Mouse (Mus musculus) embryonic facial prominence, embryonic 14.5 days (tissue): Measurements from ENCODE around the gene Zmym4. TPM values are rescaled to one million over a fixed set of nuclear protein-coding genes. Genes with fewer than 3 reads are reported as not detected.
"Not testable (repeated sequence)": the region's sequence is repeated elsewhere in the genome, so short reads cannot be mapped to it uniquely, and the experiment has no call there.

ENCODE experiments used
- ATAC-seq: fragments of 200-750 bp; cut with Nextera tagmentation; 2 replicates; pipeline ENCODE4 v1.8.0; 2017; ENCODE audit warnings: low read depth, moderate number of reproducible peaks, moderate TSS enrichment
- DNase-seq: peaks from one replicate; pipeline ENCODE4 v3.0.0-alpha.2; 2015; ENCODE audit warnings: low spot score
- H3K27ac ChIP-seq: fragments of 300-500 bp; sonication (generic); replicated peaks from 2 replicates; pipeline ENCODE4 v1.5.1; 2014; ENCODE audit warnings: low read depth, mild to moderate bottlenecking, low read length, moderate library complexity
- H3K27me3 ChIP-seq: fragments of 300-500 bp; sonication (generic); replicated peaks from 2 replicates; pipeline ENCODE4 v1.6.1; 2014; ENCODE audit warnings: low read length; ENCODE audit not compliant: control insufficient read depth, insufficient read depth
- H3K36me3 ChIP-seq: fragments of 300-500 bp; sonication (generic); 2 replicates; pipeline ENCODE4 v1.6.1; 2014; ENCODE audit warnings: low read length, mixed read lengths; ENCODE audit not compliant: control insufficient read depth, insufficient read depth
- H3K4me1 ChIP-seq: fragments of 300-500 bp; sonication (generic); 2 replicates; pipeline ENCODE4 v1.6.1; 2014; ENCODE audit warnings: antibody characterized with exemption, low read length; ENCODE audit not compliant: control insufficient read depth, insufficient read depth
- H3K4me2 ChIP-seq: fragments of 300-500 bp; sonication (generic); 2 replicates; pipeline ENCODE4 v1.6.1; 2014; ENCODE audit warnings: low read depth, mild to moderate bottlenecking, low read length, moderate library complexity, mixed read lengths
- H3K4me3 ChIP-seq: fragments of 300-500 bp; sonication (generic); 2 replicates; pipeline ENCODE4 v1.5.1; 2014; ENCODE audit warnings: low read depth, mild to moderate bottlenecking, low read length
- H3K9ac ChIP-seq: fragments of 300-500 bp; sonication (generic); 2 replicates; pipeline ENCODE4 v1.6.1; 2014; ENCODE audit warnings: low read depth, mild to moderate bottlenecking, low read length, moderate library complexity, mixed read lengths
- H3K9me3 ChIP-seq: fragments of 300-500 bp; sonication (generic); 2 replicates; pipeline ENCODE4 v1.6.1; 2016; ENCODE audit warnings: low read length; ENCODE audit not compliant: control insufficient read depth
- WGBS: fragments of 180-500 bp; shearing (Covaris S2); extraction: QIAGEN DNeasy Blood & Tissue Kit; methylation state at CpG from one replicate; pipeline ENCODE4 v1.1.7; 2014; 5-methylcytosine and 5-hydroxymethylcytosine counted together
- polyA plus RNA-seq: library from polyadenylated mRNA; unstranded; fragments of >200 nt; fragmentation: Nextera tagmentation; extraction: Ambion mirVana; gene quantifications from 2 replicates; pipeline ENCODE4 v1.2.1, GENCODE M21; 2014

Gene Zmym4
- polyA plus RNA-seq, 1 experiment from 2014 or later: 20.9 TPM

DNA sequence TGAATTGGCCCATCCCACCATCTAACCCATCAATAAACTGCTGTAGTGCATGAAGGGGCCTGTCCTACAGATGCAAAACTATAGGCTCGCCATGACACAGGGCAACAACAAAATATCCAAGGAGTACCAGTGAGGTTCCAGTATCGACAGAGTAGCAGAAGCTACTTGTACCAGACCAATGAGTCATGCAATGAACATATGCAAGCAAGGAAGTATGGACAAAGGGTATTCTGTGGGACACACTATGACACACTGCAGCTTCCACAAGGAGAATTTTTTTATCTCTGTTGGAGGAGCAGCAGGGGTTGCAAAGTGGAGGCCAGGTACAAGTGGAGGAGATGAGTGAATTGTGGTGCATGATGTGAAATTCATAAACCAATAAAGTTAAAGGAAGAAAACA, 9.7 kb downstream of the Zmym4 start:
- Histone ChIP-seq H3K4me1 (no peaks in the 10 kb centered on the region), H3K36me3 (no peaks in the 10 kb centered on the region), H3K27ac (no peak overlapping the region), H3K9ac (no peak overlapping the region), H3K4me3 (no peak overlapping the region), H3K27me3 (no peaks in the 10 kb centered on the region), H3K4me2 (no peak overlapping the region), H3K9me3 (no peaks in the 10 kb centered on the region)
- WGBS: 91% methylated on average over 2 of the region's 2 CpGs
- ATAC-seq (no peak), DNase-seq (no peak)

DNA sequence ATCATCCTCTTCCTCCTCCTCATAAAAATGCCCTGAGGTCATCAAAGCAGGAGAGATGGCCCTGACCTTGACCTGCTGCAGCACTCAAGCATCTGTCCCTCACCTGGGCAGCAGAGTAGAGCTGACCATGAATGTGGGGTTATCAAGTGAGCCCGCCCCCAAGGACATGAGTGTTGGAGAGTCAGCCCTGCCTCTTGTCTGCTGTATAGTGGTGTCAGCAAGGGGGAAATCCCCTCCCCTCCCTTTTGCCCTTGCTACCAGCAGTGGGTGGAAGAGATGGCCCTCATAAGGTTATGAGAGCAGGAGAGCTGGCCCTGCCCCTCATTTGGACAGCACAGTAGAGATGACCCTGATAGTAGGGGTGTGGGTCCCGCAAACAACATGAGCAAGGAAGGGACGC, 10.5 kb downstream of the Zmym4 start:
- no peaks in the 10 kb centered on the region for H3K27me3 ChIP-seq

DNA sequence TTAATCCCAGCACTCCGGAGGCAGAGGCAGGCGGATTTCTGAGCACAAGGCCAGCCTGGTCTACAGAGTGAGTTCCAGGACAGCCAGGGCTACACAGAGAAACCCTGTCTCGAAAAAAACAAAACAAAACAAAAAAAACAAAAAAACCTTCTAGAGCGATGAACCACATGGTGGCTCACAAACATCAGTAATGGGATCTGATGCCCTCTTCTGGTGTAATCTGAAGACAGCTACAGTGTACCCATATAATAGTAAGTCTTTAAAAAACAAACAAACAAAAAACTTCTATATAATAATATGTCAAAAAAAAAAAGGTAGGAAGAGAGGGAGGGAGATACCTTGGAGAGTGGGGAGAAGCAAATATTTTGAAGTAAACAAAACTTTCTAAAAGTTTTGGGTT, 17.1 kb downstream of the Zmym4 start:
- ATAC-seq, H3K4me2 ChIP-seq, H3K27ac ChIP-seq, H3K27me3 ChIP-seq, H3K9ac ChIP-seq, DNase-seq, H3K4me1 ChIP-seq, H3K4me3 ChIP-seq, H3K9me3 ChIP-seq: not testable (repeated sequence)
- H3K36me3 ChIP-seq: peaks cover 14% of the 10 kb centered on the region
- WGBS: 85% methylated on average over 4 of the region's 4 CpGs

More for the DNA sequence above, 10.5 kb downstream of the Zmym4 start:
- WGBS: 91% methylated on average over 1 of the region's 3 CpGs
- Histone ChIP-seq H3K4me3 (no peak overlapping the region), H3K27ac (no peak overlapping the region), H3K4me1 (no peaks in the 10 kb centered on the region), H3K9me3 (no peaks in the 10 kb centered on the region), H3K4me2 (no peak overlapping the region), H3K36me3 (no peaks in the 10 kb centered on the region), H3K9ac (no peak overlapping the region)
- ATAC-seq (no peak), DNase-seq (no peak)

DNA sequence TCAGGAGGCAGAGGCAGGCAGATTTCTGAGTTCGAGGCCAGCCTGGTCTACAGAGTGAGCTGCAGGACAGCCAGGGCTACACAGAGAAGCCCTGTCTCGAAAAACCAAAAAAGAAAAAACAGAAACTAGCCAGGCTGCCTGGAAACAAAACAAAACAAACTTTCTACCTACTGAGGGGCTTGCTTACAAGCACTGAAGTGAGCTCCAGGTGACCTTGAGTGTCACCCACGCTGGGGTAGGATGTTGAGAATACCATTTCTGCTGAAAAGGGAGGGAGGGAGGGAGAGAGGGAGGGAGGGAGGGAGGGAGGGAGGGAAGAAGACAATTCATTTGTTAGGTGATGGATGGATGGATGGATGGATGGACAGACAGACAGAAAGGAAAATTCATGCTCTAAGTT, 24.5 kb downstream of the Zmym4 start:
- no peak overlapping the region for H3K4me2 ChIP-seq
- H3K27ac ChIP-seq: no peak overlapping the region
- H3K9me3 ChIP-seq: no peaks in the 10 kb centered on the region
- DNase-seq (no peak), ATAC-seq (no peak)
- H3K36me3 ChIP-seq: peaks cover 45% of the 10 kb centered on the region
- no peaks in the 10 kb centered on the region for H3K27me3 ChIP-seq
- no peaks in the 10 kb centered on the region for H3K4me1 ChIP-seq
- 97% methylated on average over 3 of the region's 3 CpGs for WGBS
- no peak overlapping the region for H3K9ac ChIP-seq
- no peak overlapping the region for H3K4me3 ChIP-seq

DNA sequence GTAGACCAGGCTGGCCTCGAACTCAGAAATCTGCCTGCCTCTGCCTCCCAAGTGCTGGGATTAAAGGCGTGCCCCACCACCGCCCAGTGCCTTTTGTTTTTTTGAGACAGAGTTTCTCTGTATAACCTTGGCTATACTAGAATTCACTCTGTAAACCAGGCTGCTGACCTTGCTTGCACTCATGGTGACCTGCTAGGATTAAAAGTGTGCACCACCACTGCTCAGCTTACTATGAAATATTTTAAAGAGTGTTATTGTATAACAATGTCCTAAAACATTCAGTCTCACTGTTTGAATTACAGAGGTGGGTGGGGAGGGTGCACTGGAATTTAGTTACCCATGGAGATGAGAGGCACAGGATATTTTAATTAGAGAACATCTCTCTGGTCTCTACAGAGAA, 25.1 kb downstream of the Zmym4 start:
- no peak overlapping the region for H3K9ac ChIP-seq
- H3K4me2 ChIP-seq: no peak overlapping the region
- DNase-seq: no peak
- H3K27ac ChIP-seq: no peak overlapping the region
- no peak overlapping the region for H3K4me3 ChIP-seq
- no peaks in the 10 kb centered on the region for H3K4me1 ChIP-seq
- ATAC-seq: no peak
- WGBS: 97% methylated on average over 3 of the region's 3 CpGs
- no peaks in the 10 kb centered on the region for H3K9me3 ChIP-seq
- peaks cover 50% of the 10 kb centered on the region for H3K36me3 ChIP-seq
- no peaks in the 10 kb centered on the region for H3K27me3 ChIP-seq

DNA sequence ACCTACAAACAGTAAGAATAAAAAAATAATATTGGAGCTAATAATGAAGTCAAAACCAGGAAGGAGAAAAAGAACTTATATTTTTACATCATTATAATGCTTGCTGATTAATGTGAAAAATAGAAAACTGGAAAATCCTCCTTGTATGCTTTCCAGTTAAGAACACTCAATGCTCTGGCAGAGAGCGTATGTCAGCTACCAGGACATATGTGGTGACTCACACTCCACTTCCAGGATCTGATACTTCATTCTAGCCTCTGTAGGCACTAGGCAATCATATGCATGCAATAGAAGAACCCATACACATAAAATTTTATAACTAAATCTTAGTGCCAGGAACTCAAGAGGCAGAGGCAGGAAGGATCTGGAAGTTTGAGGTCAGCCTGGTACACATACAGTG, 40.2 kb downstream of the Zmym4 start:
- DNase-seq (no peak), ATAC-seq (no peak)
- Histone ChIP-seq H3K4me1 (no peaks in the 10 kb centered on the region), H3K27me3 (no peaks in the 10 kb centered on the region), H3K9me3 (no peaks in the 10 kb centered on the region), H3K36me3 (peaks cover 19% of the 10 kb centered on the region), H3K4me2 (no peak overlapping the region), H3K4me3 (no peak overlapping the region), H3K27ac (no peak overlapping the region), H3K9ac (no peak overlapping the region)
- 84% methylated on average over 1 of the region's 1 CpGs for WGBS

DNA sequence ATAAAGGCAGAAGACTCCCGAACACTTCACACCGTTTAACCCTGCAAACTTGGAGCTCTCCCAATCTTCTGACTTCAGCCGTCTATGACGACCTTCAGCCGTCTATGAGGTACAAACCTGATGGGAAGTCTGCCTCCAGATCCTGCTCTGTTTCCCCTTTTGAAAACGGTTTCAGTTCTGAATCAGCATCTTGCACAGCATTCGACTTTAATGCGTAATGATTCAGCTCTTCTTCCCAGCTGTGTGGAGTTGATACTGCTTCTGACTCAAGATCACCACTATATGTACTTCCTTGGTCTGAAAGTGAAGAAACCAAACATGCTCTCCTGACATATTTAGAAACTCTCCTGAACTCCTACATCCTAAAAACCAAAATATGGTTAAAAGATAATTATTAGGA, 78.1 kb downstream of the Zmym4 start:
- ATAC-seq (no peak), DNase-seq (no peak)
- no peaks in the 10 kb centered on the region for H3K9me3 ChIP-seq
- H3K4me2 ChIP-seq: no peak overlapping the region
- WGBS: 94% methylated on average over 8 of the region's 8 CpGs
- peaks cover 68% of the 10 kb centered on the region for H3K36me3 ChIP-seq
- H3K9ac ChIP-seq: no peak overlapping the region
- no peaks in the 10 kb centered on the region for H3K27me3 ChIP-seq
- no peaks in the 10 kb centered on the region for H3K4me1 ChIP-seq
- H3K4me3 ChIP-seq: no peak overlapping the region
- H3K27ac ChIP-seq: no peak overlapping the region

DNA sequence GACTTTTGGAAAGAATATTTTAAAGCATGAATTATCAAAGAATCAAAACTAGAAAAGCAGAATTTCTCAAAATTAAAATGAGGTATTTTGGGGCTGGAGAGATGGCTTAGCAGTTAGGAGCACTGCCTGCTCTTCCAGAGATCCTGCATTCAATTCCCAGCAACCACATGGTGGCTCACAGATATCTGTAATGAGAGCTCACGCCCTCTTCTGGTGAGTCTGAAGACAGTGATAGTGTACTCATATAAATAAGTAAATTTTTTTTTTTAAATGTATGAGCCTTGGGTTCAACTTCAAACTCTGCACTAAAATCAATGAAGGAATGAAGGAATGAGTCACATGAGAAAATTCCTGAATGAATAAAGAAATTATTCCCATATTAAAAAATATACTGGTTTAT, 82.0 kb downstream of the Zmym4 start:
- Histone ChIP-seq H3K9ac (no peak overlapping the region), H3K36me3 (peaks cover 67% of the 10 kb centered on the region), H3K4me2 (no peak overlapping the region), H3K4me3 (no peak overlapping the region), H3K9me3 (no peaks in the 10 kb centered on the region), H3K4me1 (no peaks in the 10 kb centered on the region), H3K27me3 (no peaks in the 10 kb centered on the region), H3K27ac (no peak overlapping the region)
- WGBS: 47% methylated on average over 1 of the region's 1 CpGs
- ATAC-seq: no peak
- peak; percentile 12 for DNase-seq

DNA sequence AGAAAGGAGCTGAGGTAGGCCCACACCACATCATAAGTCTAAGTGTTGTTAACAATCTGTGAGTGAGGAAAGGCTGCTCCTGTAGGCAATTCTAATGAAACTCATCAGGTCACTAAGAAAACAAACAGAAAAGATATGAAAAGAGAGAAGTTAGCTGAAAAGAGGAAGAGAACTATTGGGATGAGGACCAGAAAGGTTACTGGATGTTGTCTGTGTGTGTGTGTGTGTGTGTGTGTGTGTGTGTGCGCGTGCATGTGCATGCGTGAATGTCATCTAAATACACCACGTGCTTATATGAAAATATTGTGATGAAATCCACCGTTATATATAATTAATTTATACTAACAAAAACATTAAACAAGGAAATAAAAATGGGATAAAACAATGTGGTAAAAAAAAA, 84.3 kb downstream of the Zmym4 start:
- DNase-seq: no peak
- Histone ChIP-seq H3K4me1 (no peaks in the 10 kb centered on the region), H3K4me2 (no peak overlapping the region), H3K9me3 (no peaks in the 10 kb centered on the region), H3K9ac (no peak overlapping the region), H3K4me3 (no peak overlapping the region), H3K36me3 (peaks cover 68% of the 10 kb centered on the region), H3K27me3 (no peaks in the 10 kb centered on the region), H3K27ac (no peak overlapping the region)
- WGBS: 96% methylated on average over 5 of the region's 5 CpGs
- no peak for ATAC-seq
